Mouse (Mus musculus): Measurements from ENCODE around the gene Vamp3.
"Not testable (repeated sequence)": the region's sequence is repeated elsewhere in the genome, so short reads cannot be mapped to it uniquely, and the experiment has no call there.

Vamp3 gene

DNA sequence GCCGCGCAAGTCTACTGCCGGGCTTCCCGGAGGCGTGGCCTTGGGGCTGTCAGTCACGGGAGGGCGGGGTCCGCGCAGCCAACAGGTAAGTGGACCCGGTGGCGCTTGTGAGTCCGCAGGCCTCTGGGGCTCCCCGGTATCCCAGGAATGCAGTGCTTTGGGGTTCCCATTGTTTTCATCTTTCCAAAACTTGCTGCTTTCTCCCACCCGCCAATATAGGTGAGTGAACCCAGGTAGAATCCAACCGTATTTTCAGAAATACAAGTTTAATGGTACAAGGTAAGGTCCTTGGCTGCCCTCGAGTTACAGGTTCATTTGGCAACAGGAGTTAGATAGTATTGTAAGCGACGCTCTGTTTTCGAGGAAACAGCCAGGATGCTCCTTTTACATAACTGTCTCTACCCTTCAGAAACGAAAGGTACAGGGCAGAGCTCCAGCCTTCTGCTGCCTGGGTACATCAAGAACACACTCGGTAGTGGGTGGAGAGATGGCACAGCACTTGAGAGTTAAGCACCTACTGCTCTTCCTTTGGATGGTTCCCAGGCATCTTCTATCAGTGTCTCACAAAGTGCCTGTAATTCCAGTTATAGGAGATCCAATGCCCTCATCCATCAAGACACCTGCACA is 12.7 kb downstream of the Vamp3 start:
- no peak for DNase-seq (ENCODE audit: low spot score)

DNA sequence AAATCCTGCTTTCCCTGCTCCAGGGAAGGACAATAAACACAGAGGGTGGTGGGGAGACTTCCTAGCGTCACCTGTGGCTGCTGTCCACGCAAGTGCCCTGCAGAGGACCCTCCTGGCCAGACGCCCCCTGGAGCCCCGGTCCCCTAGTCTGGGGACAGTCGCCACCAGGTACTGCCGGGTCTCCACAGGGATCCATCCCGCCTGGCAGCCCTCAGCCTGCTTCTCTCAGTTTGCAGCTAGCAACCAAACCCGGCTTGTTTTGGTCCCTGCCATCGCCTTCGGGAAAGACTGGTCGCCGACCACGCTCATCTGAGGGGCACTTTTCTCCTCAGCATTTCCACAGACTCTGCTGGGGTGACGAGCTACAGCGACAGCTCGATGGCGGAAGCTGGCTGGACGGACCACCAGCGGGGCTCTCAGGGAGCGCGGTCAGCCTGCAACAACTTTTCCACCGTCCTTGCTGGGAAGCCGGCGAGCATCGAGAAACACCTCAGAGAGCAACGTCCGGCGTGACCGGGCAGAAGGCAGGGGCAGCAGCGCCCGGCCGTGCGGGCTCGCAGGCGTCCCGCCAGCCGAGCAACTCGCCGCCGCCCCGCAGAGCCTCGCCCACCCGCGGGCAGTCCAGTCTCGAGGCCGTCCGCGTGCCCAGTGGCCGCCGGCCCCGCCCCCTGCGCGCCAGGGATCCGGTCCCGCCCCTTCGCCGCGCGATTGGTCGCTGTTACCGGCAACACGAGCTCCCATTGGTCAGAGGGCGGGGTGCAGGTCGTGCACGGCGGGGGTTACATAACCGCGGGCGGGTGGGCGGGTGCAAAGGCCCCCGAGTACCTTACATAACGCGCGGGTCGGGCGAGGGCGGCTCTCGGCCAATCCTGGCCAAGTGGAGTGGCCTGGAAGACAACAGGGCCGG is 13.5 kb downstream of the Vamp3 start, which contains the start of gene Per3:
Gene Per3 (minus strand): TSS at position 629 of the 907 bp plus-strand sequence.
- peak; percentile 96 for DNase-seq (ENCODE audit: low spot score)

DNA sequence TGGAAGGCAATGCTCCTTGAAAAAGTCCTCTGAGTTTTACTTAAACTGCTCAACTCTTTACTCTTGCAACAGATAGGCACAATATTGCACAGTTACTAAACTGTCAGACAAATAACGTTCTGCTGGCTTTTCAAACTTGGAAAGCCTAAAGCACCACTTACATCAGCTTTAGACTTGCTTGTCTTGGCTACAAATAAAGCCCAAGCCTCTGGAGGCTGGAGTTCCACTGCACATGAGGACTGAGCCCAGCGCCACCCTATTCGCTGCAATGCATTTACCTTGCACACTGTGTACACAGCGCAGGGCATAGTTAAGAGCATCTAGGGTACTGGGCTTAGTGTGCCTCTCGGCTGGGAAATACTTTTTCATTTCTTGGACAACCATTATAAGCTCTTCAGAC is 14.5 kb downstream of the Vamp3 start:
- DNase-seq (ENCODE audit: low spot score) = peak; percentile 88

DNA sequence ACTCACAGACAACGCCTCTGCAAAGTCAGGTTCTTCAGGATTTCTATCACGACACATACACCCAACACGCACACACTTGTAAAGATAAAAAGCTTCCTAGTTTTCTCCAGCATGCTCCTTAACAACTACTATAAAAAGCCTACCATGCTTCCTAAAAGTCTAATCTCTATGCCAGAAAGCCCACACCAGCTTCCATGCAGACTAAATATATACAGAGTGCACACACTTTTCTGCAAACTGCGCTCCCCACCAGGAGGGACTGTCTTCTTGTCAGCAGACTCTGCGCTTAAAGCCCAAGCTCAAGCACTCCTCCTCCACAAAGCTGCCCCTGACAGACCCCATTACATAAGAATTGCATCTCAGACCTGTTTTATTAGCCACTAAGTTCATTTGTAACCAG is 16.3 kb downstream of the Vamp3 start:
- DNase-seq (ENCODE audit: low spot score) = no peak

DNA sequence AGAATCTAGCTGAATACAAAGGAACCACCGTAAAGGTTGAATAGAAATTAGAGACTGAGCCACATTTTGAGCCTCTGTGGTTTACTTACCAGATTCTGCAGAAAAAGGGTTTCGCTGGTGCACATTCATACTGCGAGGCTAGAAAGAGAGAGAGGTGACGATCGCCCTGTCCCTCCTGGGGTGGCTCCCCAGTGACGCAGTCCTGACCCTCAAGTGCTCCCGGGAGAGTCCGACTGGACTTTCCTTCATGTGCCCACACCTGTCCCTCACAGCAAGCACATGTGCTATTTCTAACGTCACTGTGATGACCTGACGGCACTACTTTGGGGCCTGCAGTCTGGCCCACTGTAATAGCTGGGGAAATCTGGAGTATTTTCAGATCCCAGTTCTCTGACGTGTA is 20.0 kb downstream of the Vamp3 start:
- no peak for DNase-seq (ENCODE audit: low spot score)

DNA sequence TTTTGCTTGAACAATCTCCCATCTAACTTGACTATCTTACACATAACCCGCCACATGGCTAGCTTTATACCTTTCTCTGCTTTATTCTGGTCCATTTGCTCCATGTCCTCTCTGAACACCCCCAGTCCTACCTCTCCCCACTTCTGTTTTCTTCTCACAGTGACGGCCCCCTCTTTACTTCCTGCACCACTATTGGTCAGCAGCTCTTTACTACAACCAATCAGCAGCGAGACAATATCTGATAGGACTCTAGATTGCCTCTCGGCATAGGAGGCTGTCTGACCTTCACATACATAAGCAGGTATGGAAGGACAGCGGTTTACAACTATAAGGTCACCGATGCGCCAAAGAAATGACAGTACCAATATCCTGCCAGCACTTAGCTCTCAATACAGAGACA is 21.2 kb downstream of the Vamp3 start:
- no peak for DNase-seq (ENCODE audit: low spot score)

DNA sequence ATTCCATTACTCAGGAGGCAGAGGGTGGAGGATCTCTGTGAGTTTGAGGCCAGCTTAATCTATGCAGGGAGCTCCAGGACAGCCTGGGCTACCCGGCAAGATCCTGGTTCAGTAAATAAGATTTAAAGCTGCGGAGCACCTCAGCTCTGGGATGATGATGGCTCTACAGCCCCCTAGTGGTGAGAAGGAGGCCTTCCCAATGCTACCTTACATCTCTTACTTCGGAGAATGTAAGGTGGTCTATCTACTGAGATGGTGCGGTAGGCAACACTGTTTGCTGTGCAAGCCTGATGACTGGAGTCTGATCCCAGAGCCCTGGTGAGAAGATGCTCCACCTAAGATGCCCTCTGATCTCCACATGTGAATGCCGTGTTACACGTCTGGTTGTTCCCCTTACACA is 30.8 kb downstream of the Vamp3 start:
- DNase-seq (ENCODE audit: low spot score) = peak; percentile 14

DNA sequence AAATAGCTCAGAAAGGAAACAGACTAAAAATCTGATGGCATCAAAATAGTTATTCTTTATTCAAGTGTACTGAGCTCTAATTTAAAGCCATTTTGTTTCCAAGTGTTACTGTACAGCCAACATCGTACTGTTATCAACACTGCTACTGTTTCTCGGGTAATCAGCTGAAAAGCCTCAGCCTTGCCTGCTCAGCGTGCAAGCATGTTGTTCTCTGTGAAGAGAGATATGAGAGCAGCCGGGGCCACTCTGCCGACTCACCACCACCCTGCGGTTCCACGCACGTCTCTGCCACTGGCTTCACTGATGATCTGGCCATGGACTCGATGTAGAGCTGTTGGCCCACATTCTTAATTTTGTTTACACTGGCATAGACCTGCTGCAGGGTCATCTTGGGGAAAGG is 33.6 kb downstream of the Vamp3 start:
- DNase-seq (ENCODE audit: low spot score) = no peak

DNA sequence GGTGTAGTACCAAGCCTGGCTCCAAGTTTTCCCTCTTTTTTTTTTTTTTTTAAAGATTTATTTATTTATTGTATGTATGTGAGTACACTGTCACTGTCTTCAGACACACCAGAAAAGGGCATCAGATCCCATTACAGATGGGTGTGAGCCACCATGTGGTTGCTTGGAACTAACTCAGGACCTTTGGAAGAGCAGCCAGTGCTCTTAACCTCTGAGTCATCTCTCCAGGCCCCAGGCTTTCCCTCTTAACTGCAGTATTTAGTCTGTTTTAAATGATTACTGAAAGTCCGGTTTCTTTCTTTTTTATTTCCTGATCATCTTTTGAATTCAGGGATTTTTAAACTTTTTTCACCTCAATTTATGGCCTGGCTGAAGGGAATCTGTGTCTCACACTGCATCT is 40.4 kb downstream of the Vamp3 start:
- DNase-seq (ENCODE audit: low spot score) = not testable (repeated sequence)

DNA sequence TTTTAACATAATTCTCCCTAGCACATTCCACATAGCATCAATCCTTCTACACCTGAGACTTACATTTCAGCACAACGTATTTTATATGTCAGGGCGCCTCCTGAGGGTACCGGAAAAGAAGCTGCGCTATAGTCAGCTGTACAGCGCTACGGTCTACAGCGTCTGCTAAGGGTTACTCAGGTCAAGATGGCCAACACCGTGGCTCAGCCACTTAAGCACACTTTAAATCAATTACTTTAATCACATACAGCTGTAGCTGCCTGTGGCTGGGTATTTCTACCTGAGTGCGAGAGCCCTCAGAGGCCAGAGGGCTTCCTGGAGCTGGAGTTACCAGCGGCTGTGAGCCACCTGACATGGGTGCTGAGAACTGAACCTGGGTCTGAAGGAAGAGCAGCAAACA is 41.8 kb downstream of the Vamp3 start:
- DNase-seq (ENCODE audit: low spot score) = no peak

DNA sequence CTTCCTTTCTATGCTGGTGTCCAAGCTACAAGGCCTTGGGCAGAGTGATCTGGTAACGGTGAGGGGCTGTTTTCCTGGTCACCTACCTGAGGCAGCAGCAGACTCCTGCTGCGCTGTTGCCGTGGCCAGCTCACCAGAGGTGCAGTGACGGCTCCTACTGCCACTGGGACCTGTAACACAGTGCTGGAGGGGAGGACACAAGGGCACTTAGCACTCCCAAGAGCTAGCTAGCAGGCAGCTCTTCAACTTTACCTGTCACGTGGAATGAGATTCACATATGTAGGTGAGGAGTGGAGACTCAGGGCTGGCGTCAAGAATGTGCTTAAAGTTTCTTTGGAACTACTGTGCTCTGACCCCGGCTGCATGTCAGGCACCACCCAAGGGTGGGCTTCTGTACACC is 47.4 kb downstream of the Vamp3 start:
- no peak for DNase-seq (ENCODE audit: low spot score)

DNA sequence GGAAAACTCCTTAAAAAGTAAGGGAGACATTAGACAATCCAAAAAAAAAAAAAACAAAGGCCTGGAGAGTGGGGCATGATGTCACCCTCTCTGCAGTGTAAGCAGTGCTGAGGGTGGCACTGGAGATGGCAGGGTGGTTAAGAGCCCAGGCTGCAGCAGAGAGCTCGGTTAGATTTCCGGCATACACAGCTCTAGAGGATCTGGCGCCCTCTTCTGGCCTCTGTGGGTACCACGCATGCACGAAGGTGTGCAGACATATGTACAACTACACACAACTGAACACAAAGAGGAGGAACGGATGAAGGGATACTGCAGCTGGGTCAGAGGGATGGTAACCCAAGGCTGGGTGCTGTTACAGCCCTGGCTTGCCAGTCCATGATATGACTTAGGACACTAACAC is 50.8 kb downstream of the Vamp3 start:
- DNase-seq (ENCODE audit: low spot score) = peak; percentile 10

DNA sequence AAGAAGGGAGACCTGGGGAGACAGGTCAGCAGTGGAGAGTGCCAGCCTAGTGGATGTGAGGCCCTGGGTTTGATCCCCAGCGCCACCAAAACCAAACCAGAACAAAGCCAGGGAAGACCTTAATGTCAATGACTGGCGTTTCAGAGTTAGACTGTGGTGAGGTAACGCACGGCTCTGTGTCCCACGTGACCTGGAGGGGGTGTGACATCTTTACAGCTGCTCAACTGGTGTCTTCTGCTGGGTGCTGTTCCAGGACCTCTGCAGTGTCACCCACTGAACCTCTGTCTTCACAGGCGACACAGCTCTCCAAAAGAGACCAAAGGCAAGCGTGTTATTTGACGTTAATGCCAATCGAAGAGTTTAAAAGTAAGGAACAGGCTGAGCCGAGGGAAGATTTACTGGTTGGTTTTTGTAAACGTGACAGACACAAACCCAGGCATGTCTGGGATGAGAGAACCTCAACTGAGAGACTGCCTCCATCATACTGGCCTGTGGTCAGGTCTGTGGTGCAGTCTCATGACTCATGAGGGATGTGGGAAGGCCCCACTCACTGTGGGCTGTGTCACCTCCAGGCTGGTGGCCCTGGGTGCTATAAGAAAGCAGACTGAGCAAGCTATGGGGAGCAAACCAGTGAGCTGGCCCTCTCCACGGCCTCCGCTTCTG is 52.0 kb downstream of the Vamp3 start:
- DNase-seq (ENCODE audit: low spot score) = no peak

DNA sequence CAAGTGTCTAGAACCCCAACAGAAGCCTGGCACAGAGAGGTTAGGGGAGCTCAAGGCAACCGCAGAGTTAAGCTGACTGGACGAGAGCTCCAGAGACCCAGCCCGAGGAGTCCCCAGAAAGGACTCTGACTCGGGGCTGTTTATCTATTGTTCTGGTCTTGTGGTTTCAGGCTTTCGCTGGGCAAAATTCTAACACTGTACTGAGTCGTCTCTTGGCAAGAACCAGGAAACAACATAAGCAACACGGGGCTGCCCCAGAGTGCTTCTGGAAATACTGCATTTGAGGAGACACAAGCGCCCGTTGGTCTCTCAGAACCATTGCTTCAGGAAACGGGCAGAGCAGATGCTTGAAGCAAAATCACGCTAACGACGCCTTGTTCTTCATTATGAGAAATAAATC is 56.4 kb downstream of the Vamp3 start:
- no peak for DNase-seq (ENCODE audit: low spot score)

DNA sequence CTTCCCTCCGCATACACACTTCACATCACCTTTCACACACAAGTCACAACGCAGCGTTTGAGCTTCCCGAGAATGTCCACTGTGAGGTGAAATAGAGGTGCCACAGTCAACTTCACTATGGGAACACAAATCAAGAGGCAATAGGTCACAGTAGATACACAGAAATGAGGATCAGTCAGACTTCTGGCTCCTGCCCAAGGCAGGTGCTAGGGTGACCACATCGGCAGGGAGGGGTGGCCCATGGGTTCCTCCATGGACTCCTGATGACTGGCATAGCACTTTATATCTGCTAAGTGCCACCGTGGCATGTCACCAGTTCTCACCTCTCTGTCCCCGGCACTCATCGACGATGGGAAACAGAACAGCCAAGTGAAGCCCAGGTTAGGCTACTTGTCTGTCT is 59.1 kb downstream of the Vamp3 start:
- DNase-seq (ENCODE audit: low spot score) = no peak

All from adipocyte (in vitro differentiated cells).